Comparison of ENCODE assay signal across 8 mouse cellular contexts in genomic region chr9:21090537-21090936, GRCm38 (mm10). TPM values are rescaled to one million over a fixed set of nuclear protein-coding genes. Genes with fewer than 3 reads are reported as not detected.
DNase-seq lines count a peak whose midpoint lies in the region; ATAC-seq and TF ChIP-seq lines count a peak whose summit lies in the region.

No protein-coding gene starts in this region.

- peak overlapping the region; percentile 85 for H3K4me3 ChIP-seq in kidney, embryonic 15.5 days (replicated peaks)
- peak overlapping the region; percentile 60 for H3K4me3 ChIP-seq in embryonic facial prominence, embryonic 11.5 days (ENCODE audit: low read depth, low read length)
- H3K4me3 ChIP-seq in hindbrain, postnatal 0 days (ENCODE audit: low read length) = peak overlapping the region; percentile 64
- H3K4me3 ChIP-seq in midbrain, postnatal 0 days (ENCODE audit: low read depth, low read length) = peak overlapping the region; percentile 65

- H3K27me3 ChIP-seq in kidney, embryonic 15.5 days = no peaks in the 10 kb centered on the region
- no peaks in the 10 kb centered on the region for H3K27me3 ChIP-seq in embryonic facial prominence, embryonic 11.5 days (ENCODE audit: control insufficient read depth, insufficient read depth, low read length)
- no peaks in the 10 kb centered on the region for H3K27me3 ChIP-seq in hindbrain, postnatal 0 days (ENCODE audit: insufficient read depth, low read length)
- H3K27me3 ChIP-seq in midbrain, postnatal 0 days (ENCODE audit: insufficient read depth, low read length) = no peaks in the 10 kb centered on the region

- ATAC-seq in kidney, embryonic 15.5 days (replicated peaks; ENCODE audit: low FRiP score) = no peak
- ATAC-seq in embryonic facial prominence, embryonic 11.5 days (replicated peaks; ENCODE audit: insufficient number of reproducible peaks, low FRiP score, low TSS enrichment, low read depth) = no peak
- no peak for ATAC-seq in hindbrain, postnatal 0 days
- no peak for ATAC-seq in midbrain, postnatal 0 days (ENCODE audit: low FRiP score)
- ATAC-seq in monocyte, adult 5-6 weeks (replicated peaks; ENCODE audit: insufficient number of reproducible peaks, low FRiP score, low TSS enrichment, poor library complexity, severe bottlenecking) = no peak

- H3K27ac ChIP-seq in kidney, embryonic 15.5 days = no peak overlapping the region
- no peak overlapping the region for H3K27ac ChIP-seq in embryonic facial prominence, embryonic 11.5 days (replicated peaks; ENCODE audit: low read depth, low read length)
- H3K27ac ChIP-seq in hindbrain, postnatal 0 days = no peak overlapping the region
- no peak overlapping the region; the same call in 1 of the 2 replicates for H3K27ac ChIP-seq in midbrain, postnatal 0 days (ENCODE audit: low read depth, low read length)

- peak overlapping the region; percentile 82 for H3K9ac ChIP-seq in kidney, embryonic 15.5 days
- peak overlapping the region; percentile 74; the same call in 1 of the 2 replicates for H3K9ac ChIP-seq in embryonic facial prominence, embryonic 11.5 days (replicated peaks; ENCODE audit: low read length)
- peak overlapping the region; percentile 70 for H3K9ac ChIP-seq in hindbrain, postnatal 0 days (replicated peaks; ENCODE audit: low read length)
- peak overlapping the region; percentile 67; the same call in 1 of the 2 replicates for H3K9ac ChIP-seq in midbrain, postnatal 0 days (replicated peaks; ENCODE audit: low read length, poor library complexity, severe bottlenecking)

- no peak for TF ChIP-seq CTCF in hindbrain, postnatal 0 days (IDR thresholded peaks at IDR 0.05; ENCODE audit: low read depth)
- no peak for TF ChIP-seq CTCF in midbrain, postnatal 0 days (IDR thresholded peaks at IDR 0.05)

- peak overlapping the region; percentile 75 for H3K4me2 ChIP-seq in kidney, embryonic 15.5 days
- peak overlapping the region; percentile 66 for H3K4me2 ChIP-seq in embryonic facial prominence, embryonic 11.5 days (ENCODE audit: low read depth, low read length)
- H3K4me2 ChIP-seq in hindbrain, postnatal 0 days (ENCODE audit: low read depth, low read length) = peak overlapping the region; percentile 70
- H3K4me2 ChIP-seq in midbrain, postnatal 0 days (ENCODE audit: low read depth, low read length, poor library complexity, severe bottlenecking) = peak overlapping the region; percentile 84

- H3K36me3 ChIP-seq in kidney, embryonic 15.5 days = peaks cover 52% of the 10 kb centered on the region
- H3K36me3 ChIP-seq in embryonic facial prominence, embryonic 11.5 days (replicated peaks; ENCODE audit: control insufficient read depth, insufficient read depth, low read depth, low read length) = peaks cover 18% of the 10 kb centered on the region
- peaks cover 31% of the 10 kb centered on the region for H3K36me3 ChIP-seq in hindbrain, postnatal 0 days (ENCODE audit: insufficient read depth, low read length)
- peaks cover 31% of the 10 kb centered on the region for H3K36me3 ChIP-seq in midbrain, postnatal 0 days (ENCODE audit: insufficient read depth, low read length)

- H3K4me1 ChIP-seq in kidney, embryonic 15.5 days = peaks cover 19% of the 10 kb centered on the region
- H3K4me1 ChIP-seq in embryonic facial prominence, embryonic 11.5 days (ENCODE audit: control insufficient read depth, insufficient read depth, low read length) = no peaks in the 10 kb centered on the region; the same call in 1 of the 2 replicates
- peaks cover 8% of the 10 kb centered on the region for H3K4me1 ChIP-seq in hindbrain, postnatal 0 days (ENCODE audit: insufficient read depth, low read length)
- H3K4me1 ChIP-seq in midbrain, postnatal 0 days (ENCODE audit: insufficient read depth, low read length) = peaks cover 9% of the 10 kb centered on the region

- DNase-seq in kidney, postnatal 14 days = no peak
- no peak for DNase-seq in embryonic facial prominence, embryonic 11.5 days (ENCODE audit: low spot score)
- DNase-seq in hindbrain, postnatal 0 days (ENCODE audit: low spot score) = no peak
- no peak for DNase-seq in midbrain, postnatal 0 days (ENCODE audit: low spot score)
- DNase-seq in retina, embryonic 14.5 days (ENCODE audit: low spot score) = no peak
- DNase-seq in frontal cortex, postnatal 36 days (ENCODE audit: low spot score in 2 of 2) = no peak

- H3K9me3 ChIP-seq in kidney, embryonic 15.5 days (replicated peaks) = no peaks in the 10 kb centered on the region
- H3K9me3 ChIP-seq in embryonic facial prominence, embryonic 11.5 days (replicated peaks; ENCODE audit: control insufficient read depth, low read length) = no peaks in the 10 kb centered on the region
- no peaks in the 10 kb centered on the region for H3K9me3 ChIP-seq in hindbrain, postnatal 0 days (ENCODE audit: low read length)
- H3K9me3 ChIP-seq in midbrain, postnatal 0 days (ENCODE audit: low read length) = no peaks in the 10 kb centered on the region

- whole genome bisulfite sequencing in kidney, embryonic 15.5 days = 91% methylated on average over 1 of the region's 1 CpGs
- WGBS in embryonic facial prominence, embryonic 11.5 days = 96% methylated on average over 1 of the region's 1 CpGs
- WGBS in hindbrain, postnatal 0 days = 84% methylated on average over 1 of the region's 1 CpGs
- 90% methylated on average over 1 of the region's 1 CpGs for WGBS in midbrain, postnatal 0 days

RNA-seq across cellular contexts. Expression of gene Gm38431, which starts 1.3 kb away (rescaled TPM):
- 2.2 and 3.0 TPM in 2 replicates for polyA plus RNA-seq in kidney, embryonic 15.5 days (2015; fragmentation: Nextera tagmentation; extraction: Ambion mirVana)
- polyA plus RNA-seq in embryonic facial prominence, embryonic 11.5 days (2014; fragmentation: Nextera tagmentation; extraction: Ambion mirVana) = 2.0 and 2.3 TPM in 2 replicates
- 0.11 and 2.7 TPM in 2 replicates for total RNA-seq in hindbrain, postnatal 0 days (2014; rRNA removed)
- polyA plus RNA-seq in hindbrain, postnatal 0 days (2015; fragmentation: Nextera tagmentation; extraction: Ambion mirVana) = 0.16 and 0.96 TPM in 2 replicates
- total RNA-seq in midbrain, postnatal 0 days (2014; rRNA removed) = 2.1 and 5.8 TPM in 2 replicates
- polyA plus RNA-seq in midbrain, postnatal 0 days (2015; fragmentation: Nextera tagmentation; extraction: Ambion mirVana) = 0.38 and 0.48 TPM in 2 replicates
- total RNA-seq in monocyte, adult 5-6 weeks (2017) = 2.3 to 5.6 TPM in 2 of 3 replicates, not detected in the other

RNA-seq across cellular contexts. Expression of gene Raver1, which starts 1.3 kb away (rescaled TPM):
- polyA plus RNA-seq in kidney, embryonic 15.5 days (2015; fragmentation: Nextera tagmentation; extraction: Ambion mirVana) = 67.9 and 76.3 TPM in 2 replicates
- 63.1 and 70.3 TPM in 2 replicates for polyA plus RNA-seq in embryonic facial prominence, embryonic 11.5 days (2014; fragmentation: Nextera tagmentation; extraction: Ambion mirVana)
- 43.2 and 51.9 TPM in 2 replicates for total RNA-seq in hindbrain, postnatal 0 days (2014; rRNA removed)
- 19.7 and 21.7 TPM in 2 replicates for polyA plus RNA-seq in hindbrain, postnatal 0 days (2015; fragmentation: Nextera tagmentation; extraction: Ambion mirVana)
- 38.7 and 41.0 TPM in 2 replicates for total RNA-seq in midbrain, postnatal 0 days (2014; rRNA removed)
- polyA plus RNA-seq in midbrain, postnatal 0 days (2015; fragmentation: Nextera tagmentation; extraction: Ambion mirVana) = 20.2 and 20.7 TPM in 2 replicates
- 8.1 to 18.1 TPM (median 12.9 TPM) in 3 replicates for total RNA-seq in monocyte, adult 5-6 weeks (2017)

RNA-seq across cellular contexts. Expression of gene Fdx1l, which starts 17.1 kb away (rescaled TPM):
- polyA plus RNA-seq in kidney, embryonic 15.5 days (2015; fragmentation: Nextera tagmentation; extraction: Ambion mirVana) = 53.9 and 61.0 TPM in 2 replicates
- 44.7 and 52.1 TPM in 2 replicates for polyA plus RNA-seq in embryonic facial prominence, embryonic 11.5 days (2014; fragmentation: Nextera tagmentation; extraction: Ambion mirVana)
- total RNA-seq in hindbrain, postnatal 0 days (2014; rRNA removed) = 70.9 and 95.6 TPM in 2 replicates
- polyA plus RNA-seq in hindbrain, postnatal 0 days (2015; fragmentation: Nextera tagmentation; extraction: Ambion mirVana) = 83.9 and 86.5 TPM in 2 replicates
- total RNA-seq in midbrain, postnatal 0 days (2014; rRNA removed) = 67.3 and 81.3 TPM in 2 replicates
- 86.5 and 95.3 TPM in 2 replicates for polyA plus RNA-seq in midbrain, postnatal 0 days (2015; fragmentation: Nextera tagmentation; extraction: Ambion mirVana)
- total RNA-seq in monocyte, adult 5-6 weeks (2017) = 23.7 to 31.1 TPM (median 24.5 TPM) in 3 replicates

RNA-seq across cellular contexts. Expression of gene Gm49373, which starts 17.6 kb away (rescaled TPM):
- 0.45 and 0.86 TPM in 2 replicates for polyA plus RNA-seq in kidney, embryonic 15.5 days (2015; fragmentation: Nextera tagmentation; extraction: Ambion mirVana)
- polyA plus RNA-seq in embryonic facial prominence, embryonic 11.5 days (2014; fragmentation: Nextera tagmentation; extraction: Ambion mirVana) = 0.36 and 0.58 TPM in 2 replicates
- total RNA-seq in hindbrain, postnatal 0 days (2014; rRNA removed) = 0.50 and 0.73 TPM in 2 replicates
- 0.37 and 0.48 TPM in 2 replicates for polyA plus RNA-seq in hindbrain, postnatal 0 days (2015; fragmentation: Nextera tagmentation; extraction: Ambion mirVana)
- total RNA-seq in midbrain, postnatal 0 days (2014; rRNA removed) = 2.4 and 2.7 TPM in 2 replicates
- 0.90 and 0.94 TPM in 2 replicates for polyA plus RNA-seq in midbrain, postnatal 0 days (2015; fragmentation: Nextera tagmentation; extraction: Ambion mirVana)
- total RNA-seq in monocyte, adult 5-6 weeks (2017) = not detected in 3 replicates

RNA-seq across cellular contexts. Expression of gene Zglp1, which starts 23.6 kb away (rescaled TPM):
- polyA plus RNA-seq in kidney, embryonic 15.5 days (2015; fragmentation: Nextera tagmentation; extraction: Ambion mirVana) = 1.6 and 1.8 TPM in 2 replicates
- 0.80 and 2.2 TPM in 2 replicates for polyA plus RNA-seq in embryonic facial prominence, embryonic 11.5 days (2014; fragmentation: Nextera tagmentation; extraction: Ambion mirVana)
- total RNA-seq in hindbrain, postnatal 0 days (2014; rRNA removed) = 1.1 and 2.2 TPM in 2 replicates
- 0.16 TPM in 1 of 2 replicates, not detected in the other for polyA plus RNA-seq in hindbrain, postnatal 0 days (2015; fragmentation: Nextera tagmentation; extraction: Ambion mirVana)
- total RNA-seq in midbrain, postnatal 0 days (2014; rRNA removed) = 10.7 TPM in 1 of 2 replicates, not detected in the other
- 0.20 TPM in 1 of 2 replicates, not detected in the other for polyA plus RNA-seq in midbrain, postnatal 0 days (2015; fragmentation: Nextera tagmentation; extraction: Ambion mirVana)
- total RNA-seq in monocyte, adult 5-6 weeks (2017) = 0.49 TPM in 1 of 3 replicates, not detected in the others
